Mouse (Mus musculus) stomach, postnatal 0 days (tissue): Measurements from ENCODE around the gene Nectin3. TPM values are rescaled to one million over a fixed set of nuclear protein-coding genes. Genes with fewer than 3 reads are reported as not detected.

ENCODE experiments used
- ATAC-seq: fragments of 200-750 bp; cut with Nextera tagmentation; 2 replicates; pipeline ENCODE4 v1.8.0; 2017; ENCODE audit not compliant: low FRiP score, low TSS enrichment
- DNase-seq: peaks from one replicate; pipeline ENCODE4 v3.0.0-alpha.2; 2016; ENCODE audit warnings: low spot score
- H3K27ac ChIP-seq: fragments of 300-500 bp; sonication (generic); replicated peaks from 2 replicates; pipeline ENCODE4 v1.5.1; 2014; ENCODE audit warnings: mild to moderate bottlenecking, control low read depth
- H3K27me3 ChIP-seq: fragments of 300-500 bp; sonication (generic); 2 replicates; pipeline ENCODE4 v1.6.1; 2014; ENCODE audit warnings: low read length; ENCODE audit not compliant: control insufficient read depth, insufficient read depth
- H3K36me3 ChIP-seq: fragments of 300-500 bp; sonication (generic); 2 replicates; pipeline ENCODE4 v1.6.1; 2014; ENCODE audit warnings: low read length, mixed read lengths; ENCODE audit not compliant: control insufficient read depth, insufficient read depth
- H3K4me1 ChIP-seq: fragments of 300-500 bp; sonication (generic); replicated peaks from 2 replicates; pipeline ENCODE4 v1.6.1; 2014; ENCODE audit warnings: antibody characterized with exemption; ENCODE audit not compliant: control insufficient read depth, insufficient read depth
- H3K4me2 ChIP-seq: fragments of 300-500 bp; sonication (generic); replicated peaks from 2 replicates; pipeline ENCODE4 v1.6.1; 2014; ENCODE audit warnings: low read depth, mild to moderate bottlenecking, control low read depth, moderate library complexity
- H3K4me3 ChIP-seq: fragments of 300-500 bp; sonication (generic); 2 replicates; pipeline ENCODE4 v1.5.1; 2014; ENCODE audit warnings: low read depth, low read length, control low read depth
- H3K9ac ChIP-seq: fragments of 300-500 bp; sonication (generic); 2 replicates; pipeline ENCODE4 v1.6.1; 2014; ENCODE audit warnings: mild to moderate bottlenecking, low read length, control low read depth, mixed read lengths
- H3K9me3 ChIP-seq: fragments of 300-500 bp; sonication (generic); 2 replicates; pipeline ENCODE4 v1.6.1; 2016; ENCODE audit warnings: low read length; ENCODE audit not compliant: control insufficient read depth
- CTCF ChIP-seq: IDR thresholded peaks from 2 replicates; pipeline ENCODE4 v1.5.1; 2016; ENCODE audit warnings: antibody characterized with exemption, low read depth, mild to moderate bottlenecking, moderate library complexity
- EP300 ChIP-seq: optimal IDR thresholded peaks from 2 replicates; pipeline ENCODE3; 2016; ENCODE audit warnings: antibody characterized with exemption
- WGBS: fragments of 180-500 bp; shearing (Covaris S2); extraction: QIAGEN DNeasy Blood & Tissue Kit; methylation state at CpG from one replicate; pipeline ENCODE4 v1.1.7; 2014; 5-methylcytosine and 5-hydroxymethylcytosine counted together
- polyA plus RNA-seq: library from polyadenylated mRNA; unstranded; fragments of >200 nt; fragmentation: Nextera tagmentation; extraction: Ambion mirVana; gene quantifications from 2 replicates; pipeline ENCODE4 v1.2.1, GENCODE M21; 2015

Nectin3 gene
- polyA plus RNA-seq, 1 experiment from 2014 or later = 10.9 TPM

DNA sequence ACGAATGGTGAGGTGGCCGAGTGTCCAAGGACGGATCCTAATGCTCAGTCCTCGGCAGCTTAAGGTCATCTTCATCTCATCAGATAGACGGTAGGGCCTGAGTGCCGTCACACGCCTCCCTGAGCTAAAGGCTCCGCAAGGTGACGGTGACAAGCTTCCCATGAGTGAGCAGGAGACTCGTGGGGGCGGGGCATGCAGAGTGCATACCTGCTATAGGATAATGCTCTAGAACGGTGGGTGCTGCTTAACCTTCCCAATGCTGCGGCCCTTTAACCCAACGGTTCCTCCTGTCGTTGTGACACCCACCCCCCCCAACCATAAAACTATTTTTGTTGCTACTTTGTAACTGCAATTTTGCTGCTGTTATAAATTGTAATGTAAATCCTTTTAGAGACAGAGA lies 90.3 kb downstream of the Nectin3 start:
- no peak overlapping the region for H3K4me2 ChIP-seq
- ATAC-seq = no peak
- 95% methylated on average over 15 of the region's 15 CpGs for WGBS
- no peak overlapping the region for H3K27ac ChIP-seq
- H3K36me3 ChIP-seq = no peaks in the 10 kb centered on the region
- no peak for DNase-seq
- no peaks in the 10 kb centered on the region for H3K4me1 ChIP-seq
- H3K27me3 ChIP-seq = no peaks in the 10 kb centered on the region
- H3K9me3 ChIP-seq = no peaks in the 10 kb centered on the region
- H3K9ac ChIP-seq = no peak overlapping the region
- no peak overlapping the region for H3K4me3 ChIP-seq
- no peak for TF ChIP-seq CTCF
- TF ChIP-seq EP300 = no peak

DNA sequence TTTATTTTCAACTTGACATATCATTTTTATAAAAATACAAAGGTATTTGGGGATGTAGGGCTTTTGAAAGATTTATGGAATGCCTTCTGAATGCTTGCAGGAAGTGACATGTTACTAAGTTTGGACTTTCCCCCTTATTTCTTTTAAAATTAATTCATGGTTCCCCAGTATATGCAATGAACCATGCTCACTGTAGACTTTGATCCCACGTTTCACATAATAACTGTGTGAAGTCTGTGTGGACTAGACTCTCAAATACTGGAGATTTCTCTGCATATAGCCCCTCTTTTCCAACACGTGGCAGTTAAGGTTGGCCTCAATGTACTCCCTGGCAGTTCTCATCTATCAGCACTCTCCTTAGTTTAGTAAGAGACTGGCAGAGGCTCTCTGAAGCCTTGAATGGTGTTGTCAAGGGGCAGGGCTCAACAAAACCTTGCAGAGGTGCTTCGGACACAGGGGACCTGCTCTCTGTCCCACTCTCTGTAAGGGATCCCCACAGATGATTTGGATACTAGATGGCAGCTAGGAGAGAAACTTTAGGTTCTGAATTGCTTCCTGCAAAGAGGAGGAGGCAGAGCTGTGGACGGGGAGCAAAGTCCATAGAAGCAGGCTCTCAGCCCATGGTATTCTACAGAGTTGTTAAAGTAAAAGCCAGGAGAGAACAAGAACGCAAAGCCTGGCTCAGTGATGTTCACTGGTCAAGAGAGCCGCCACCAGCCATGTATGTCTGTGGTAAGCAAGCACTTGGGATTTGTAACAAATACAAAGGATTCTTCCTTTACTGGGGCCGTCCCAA lies 91.3 kb downstream of the Nectin3 start:
- no peak overlapping the region for H3K4me3 ChIP-seq
- DNase-seq (no peak), ATAC-seq (no peak)
- no peaks in the 10 kb centered on the region for H3K9me3 ChIP-seq
- no peaks in the 10 kb centered on the region for H3K36me3 ChIP-seq
- WGBS = 86% methylated on average over 7 of the region's 7 CpGs
- H3K4me1 ChIP-seq = no peaks in the 10 kb centered on the region
- no peak for TF ChIP-seq EP300
- no peak for TF ChIP-seq CTCF
- no peaks in the 10 kb centered on the region for H3K27me3 ChIP-seq
- H3K9ac ChIP-seq = no peak overlapping the region
- H3K27ac ChIP-seq = no peak overlapping the region
- no peak overlapping the region for H3K4me2 ChIP-seq

DNA sequence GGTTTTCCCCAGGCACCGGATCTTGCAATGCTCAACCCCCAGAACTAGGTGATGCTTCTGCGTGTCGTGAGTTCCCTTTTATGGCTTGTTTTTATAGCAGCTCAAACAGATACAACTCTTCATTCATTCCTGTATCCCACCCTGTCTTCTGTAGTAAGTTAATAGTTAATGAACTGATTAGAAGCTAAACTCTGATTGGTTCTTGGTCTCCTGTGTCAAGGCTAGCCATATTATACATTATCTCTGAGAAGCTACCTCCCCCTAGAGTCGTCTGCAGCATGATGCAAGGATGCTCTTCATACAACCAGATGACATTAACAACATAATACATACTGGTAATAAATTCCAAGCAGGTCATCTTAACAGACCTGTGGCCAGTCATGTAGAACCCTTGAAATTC lies 100.4 kb downstream of the Nectin3 start:
- WGBS = 88% methylated on average over 4 of the region's 4 CpGs
- no peak for TF ChIP-seq EP300
- no peak for TF ChIP-seq CTCF
- no peak overlapping the region for H3K27ac ChIP-seq
- DNase-seq (no peak), ATAC-seq (no peak)
- H3K9ac ChIP-seq = no peak overlapping the region
- H3K27me3 ChIP-seq = no peaks in the 10 kb centered on the region
- H3K4me3 ChIP-seq = no peak overlapping the region
- no peak overlapping the region for H3K4me2 ChIP-seq
- no peaks in the 10 kb centered on the region for H3K4me1 ChIP-seq
- no peaks in the 10 kb centered on the region for H3K9me3 ChIP-seq
- H3K36me3 ChIP-seq = no peaks in the 10 kb centered on the region

DNA sequence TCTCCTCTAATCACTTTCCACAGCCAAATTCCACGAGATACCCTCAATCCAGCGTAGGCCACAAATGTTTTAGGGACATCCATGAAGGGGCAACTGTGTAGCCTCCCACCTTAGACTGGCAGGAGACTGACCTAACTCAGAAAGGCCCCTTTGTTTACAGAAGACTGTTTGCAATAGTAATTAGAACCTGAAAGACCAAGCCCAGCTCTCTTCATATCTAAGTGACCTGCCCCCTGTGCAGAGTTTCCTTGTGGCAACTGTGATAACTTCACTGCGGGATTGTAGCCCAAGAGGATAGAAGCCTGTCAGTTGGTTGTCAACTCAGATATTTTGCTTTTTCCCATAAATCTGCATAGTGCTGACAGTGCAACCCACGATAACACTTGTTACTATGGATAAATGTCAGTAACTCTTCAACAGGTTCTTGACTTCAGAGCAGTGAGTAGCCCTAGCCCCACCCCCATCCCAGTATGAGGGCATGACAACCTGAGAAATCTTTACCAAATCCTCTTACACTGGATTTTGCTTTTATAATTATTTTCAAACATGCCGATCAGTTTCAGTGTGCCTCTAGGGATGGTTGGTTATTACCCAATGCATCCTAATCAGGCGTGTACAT lies 108.8 kb downstream of the Nectin3 start:
- no peak overlapping the region for H3K27ac ChIP-seq
- no peak for ATAC-seq

DNA sequence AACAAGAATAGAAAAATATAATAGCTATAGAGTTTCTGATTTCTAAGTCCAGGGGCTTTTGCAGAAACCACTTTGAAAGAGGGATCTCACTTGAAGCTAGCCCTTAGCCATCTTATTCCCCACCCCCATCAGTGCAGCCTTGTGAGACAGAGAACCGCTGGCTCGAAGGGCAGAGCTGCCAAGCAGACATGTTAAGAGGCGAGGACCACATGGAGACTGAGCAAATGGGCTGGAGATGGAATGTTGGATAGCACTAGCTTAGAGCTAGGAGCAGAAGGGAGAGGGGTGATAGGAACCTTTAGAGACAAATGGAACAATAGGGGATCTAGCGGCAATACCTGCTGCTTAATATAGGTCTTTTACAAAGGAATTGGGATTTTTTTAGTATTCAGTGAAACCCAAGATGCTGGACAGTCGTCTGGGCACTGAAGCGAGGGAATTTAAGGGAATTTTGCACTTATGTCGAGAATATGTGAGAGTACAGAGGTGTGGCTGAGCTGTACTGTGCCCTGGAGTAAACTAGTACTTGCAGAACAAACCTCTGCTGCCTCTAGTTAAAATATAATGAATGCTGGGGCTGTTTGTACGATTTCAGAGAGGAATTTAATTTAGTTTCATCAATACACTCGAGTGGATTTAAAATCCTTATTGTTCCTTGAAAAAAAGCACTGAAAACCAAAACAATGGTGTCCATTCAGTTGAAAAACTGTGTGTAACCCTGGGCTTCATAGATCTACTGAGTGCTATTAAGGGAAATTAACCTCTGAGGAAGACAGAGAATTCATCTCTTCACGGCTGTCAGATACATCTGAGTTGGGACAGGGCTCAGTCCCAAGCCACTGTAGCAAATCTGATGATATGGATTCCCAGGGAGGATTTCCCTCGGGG lies 109.6 kb downstream of the Nectin3 start:
- Histone ChIP-seq H3K27me3 (no peaks in the 10 kb centered on the region), H3K9me3 (no peaks in the 10 kb centered on the region), H3K4me1 (no peaks in the 10 kb centered on the region), H3K36me3 (no peaks in the 10 kb centered on the region), H3K4me2 (no peak overlapping the region), H3K27ac (no peak overlapping the region), H3K9ac (no peak overlapping the region), H3K4me3 (no peak overlapping the region)
- WGBS = 67% methylated on average over 11 of the region's 11 CpGs
- ATAC-seq (no peak), DNase-seq (no peak)
- TF ChIP-seq CTCF = no peak
- no peak for TF ChIP-seq EP300

More for the DNA sequence above, 108.8 kb downstream of the Nectin3 start:
- H3K4me1 ChIP-seq = no peaks in the 10 kb centered on the region
- H3K9ac ChIP-seq = no peak overlapping the region
- 69% methylated on average over 6 of the region's 6 CpGs for WGBS
- no peak overlapping the region for H3K4me2 ChIP-seq
- H3K36me3 ChIP-seq = no peaks in the 10 kb centered on the region
- H3K27me3 ChIP-seq = no peaks in the 10 kb centered on the region
- no peak overlapping the region for H3K4me3 ChIP-seq
- DNase-seq = no peak
- no peak for TF ChIP-seq EP300
- no peak for TF ChIP-seq CTCF
- no peaks in the 10 kb centered on the region for H3K9me3 ChIP-seq
